Mouse (Mus musculus): ENCODE measurements around the gene Tnfaip2. TPM values are rescaled to one million over a fixed set of nuclear protein-coding genes. Genes with fewer than 3 reads are reported as not detected.

Gene Tnfaip2
- 1 to 10 TPM; 3.4 to 7.4 TPM for total RNA-seq (2023)

DNA sequence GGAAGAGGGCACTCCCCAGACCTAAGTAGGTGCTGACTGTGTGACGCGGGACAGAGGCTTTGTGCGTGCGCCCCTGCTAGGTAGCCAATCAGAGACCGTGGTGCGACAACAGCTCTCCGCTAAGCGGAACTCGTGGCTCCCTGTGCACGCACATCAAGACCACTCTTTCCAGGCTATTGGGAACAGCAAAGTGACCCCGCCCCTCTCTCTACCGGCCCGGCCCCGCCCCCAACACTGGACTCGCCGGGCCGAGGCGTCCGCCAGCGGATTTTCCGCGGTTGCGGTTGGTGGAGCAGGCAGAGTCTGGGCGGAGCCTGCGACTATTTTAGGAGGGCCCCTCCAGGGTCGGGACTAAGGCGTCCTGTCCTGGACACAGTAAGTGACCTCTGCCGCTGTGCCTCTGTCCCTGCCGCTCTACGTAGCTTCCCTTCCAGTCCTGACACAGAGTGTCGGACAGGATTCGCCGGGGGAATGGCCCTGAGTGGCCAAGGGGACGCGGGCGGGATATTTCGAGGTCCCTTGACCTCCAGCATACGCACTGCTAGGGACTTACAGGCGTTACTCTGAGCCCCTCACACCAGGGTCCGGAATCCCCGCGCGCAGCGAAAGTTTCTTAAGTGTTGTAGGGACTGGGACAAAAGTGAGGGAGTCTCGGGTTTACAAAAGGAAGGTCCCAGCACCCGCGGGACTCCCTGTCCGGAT is at the start of gene Tnfaip2:
Gene Tnfaip2, plus strand, starts transcription at position 161 of the 702 bp plus-strand sequence.

DNA sequence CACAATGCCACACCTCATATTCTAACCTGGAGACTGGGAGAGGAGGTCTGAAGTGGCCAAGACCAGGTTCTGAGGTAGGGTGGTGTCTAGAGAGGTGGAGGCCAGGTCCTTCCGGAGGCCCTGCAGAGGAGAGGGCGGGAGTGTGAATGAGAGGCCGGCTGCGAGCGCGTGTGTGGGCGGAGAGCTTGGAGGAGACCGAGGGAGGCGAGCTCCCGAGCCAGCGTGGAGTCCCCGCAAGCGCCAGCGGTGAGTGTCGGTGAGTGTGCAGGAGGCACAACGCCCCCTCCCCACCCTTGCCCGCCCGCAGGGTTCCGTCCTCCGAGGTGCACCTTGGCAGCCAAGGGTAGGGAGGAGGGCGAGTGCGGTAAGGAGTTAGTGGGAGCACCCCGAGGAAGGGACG is 35.6 kb upstream of the Tnfaip2 start, which contains the start of gene Lbhd2:
Gene Lbhd2, plus strand, starts transcription at position 188 of the 400 bp plus-strand sequence.

DNA sequence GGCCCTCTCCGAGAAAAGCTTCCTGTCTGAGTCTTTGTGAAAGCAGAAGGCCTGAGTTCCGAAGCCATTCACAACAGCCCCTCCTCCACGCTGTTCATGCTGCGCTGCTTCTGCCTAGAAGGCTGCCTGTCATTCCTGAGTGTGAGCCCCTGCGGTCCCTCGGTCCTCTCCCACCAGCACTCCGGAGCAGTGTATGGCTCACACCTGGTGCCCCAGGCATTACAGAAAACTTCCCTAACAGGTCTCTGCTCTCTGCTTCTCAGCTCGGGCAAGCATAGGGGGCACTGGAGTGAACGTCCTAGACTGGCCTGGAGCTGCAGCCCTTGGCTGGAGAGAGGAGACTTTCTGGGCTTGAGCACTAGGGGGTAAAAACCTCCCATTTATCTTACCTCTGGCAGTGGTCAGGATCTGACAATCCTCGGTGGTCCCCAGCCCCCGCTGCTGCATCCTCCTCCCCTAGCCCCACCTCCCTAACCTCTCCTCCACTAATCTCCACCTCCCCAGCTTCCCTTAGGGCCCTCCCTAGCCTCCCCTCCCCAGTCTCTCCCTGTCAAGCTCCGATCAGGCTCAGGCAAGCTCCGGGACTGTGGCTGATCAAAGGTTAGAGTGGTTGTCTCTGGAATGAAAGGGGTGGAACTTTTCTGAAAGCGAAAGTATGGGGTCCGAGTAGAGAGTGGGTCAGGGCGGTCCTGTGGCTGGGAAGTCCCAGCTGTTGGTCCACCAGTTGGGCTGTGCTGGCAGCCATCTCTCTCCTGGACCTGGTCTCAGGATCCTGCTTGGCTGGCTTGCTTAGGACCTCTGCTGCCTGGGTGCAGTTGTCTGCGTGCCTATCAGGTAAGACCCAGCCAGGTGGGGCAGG is 25.1 kb upstream of the Tnfaip2 start, which contains the start of gene Exoc3l4:
Gene Exoc3l4, plus strand, starts transcription at position 97 of the 859 bp plus-strand sequence.

DNA sequence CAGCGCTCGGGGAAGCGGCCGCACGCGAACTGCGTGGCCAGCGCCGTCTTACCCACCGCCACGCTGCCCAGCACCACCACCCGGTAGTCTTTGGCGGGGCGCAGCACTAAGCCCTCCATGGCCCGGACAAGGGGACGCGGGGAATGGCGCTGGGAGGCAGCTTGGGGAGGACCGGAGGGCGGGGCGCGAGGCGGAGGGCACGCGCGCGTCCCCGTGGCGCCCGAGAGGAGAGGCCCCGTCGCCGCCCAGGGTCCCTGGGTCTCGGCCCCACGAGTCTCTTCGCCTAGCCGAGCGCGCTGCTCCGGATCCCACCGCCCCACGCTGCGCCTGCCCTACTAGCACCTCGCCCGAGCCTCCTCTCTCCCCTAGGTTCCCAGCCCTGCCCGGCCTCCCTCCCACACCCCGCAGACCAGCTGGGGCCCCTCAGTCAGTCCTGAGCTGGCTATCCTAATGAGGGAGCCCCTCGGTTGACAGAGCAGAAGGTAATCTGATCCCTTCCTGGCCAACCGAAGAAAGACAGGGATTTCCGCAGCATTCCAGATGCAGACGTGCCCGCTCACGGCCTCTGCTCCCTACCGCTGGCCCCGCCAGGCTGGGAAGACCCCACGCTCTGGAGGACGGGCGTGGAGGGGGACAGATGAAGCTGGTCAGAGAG is 43.5 kb downstream of the Tnfaip2 start, which contains the start of gene Gm266:
Gene Gm266, minus strand, starts transcription at position 172 of the 655 bp plus-strand sequence.

Other genes with a start within 250 kb of the Tnfaip2 start
- 1 to 10 TPM; 1.9 to 5.0 TPM for gene Amn, start 171.4 kb upstream of the Tnfaip2 start, total RNA-seq (2023)
- gene Cdc42bpb, start 64.8 kb upstream of the Tnfaip2 start, total RNA-seq (2023): 1 to 10 TPM; 2.1 to 4.2 TPM
- gene Lbhd2, start 35.7 kb upstream of the Tnfaip2 start, total RNA-seq (2023): not detected
- gene Exoc3l4, start 25.5 kb upstream of the Tnfaip2 start, total RNA-seq (2023): not detected
- gene Gm266, start 43.4 kb downstream of the Tnfaip2 start, total RNA-seq (2023): not detected
- 100 to 1,000 TPM; 672 to 745 TPM for gene Eif5, start 95.5 kb downstream of the Tnfaip2 start, total RNA-seq (2023)
- 10 to 100 TPM; 73.8 to 77.6 TPM for gene Mark3, start 132.1 kb downstream of the Tnfaip2 start, total RNA-seq (2023)
- gene Ckb, start 229.9 kb downstream of the Tnfaip2 start, total RNA-seq (2023): 10 to 100 TPM in 1 of 2 experiments, 1 to 10 TPM in 1; 8.9 to 10.7 TPM
- 10 to 100 TPM; 19.6 to 20.4 TPM for gene Trmt61a, start 235.6 kb downstream of the Tnfaip2 start, total RNA-seq (2023)